Mouse (Mus musculus): ENCODE measurements around the gene Rnf180. TPM values are rescaled to one million over a fixed set of nuclear protein-coding genes. Genes with fewer than 3 reads are reported as not detected.

Gene Rnf180
- polyA plus RNA-seq, 1 experiment from 2014 or later: 3.9 TPM

DNA sequence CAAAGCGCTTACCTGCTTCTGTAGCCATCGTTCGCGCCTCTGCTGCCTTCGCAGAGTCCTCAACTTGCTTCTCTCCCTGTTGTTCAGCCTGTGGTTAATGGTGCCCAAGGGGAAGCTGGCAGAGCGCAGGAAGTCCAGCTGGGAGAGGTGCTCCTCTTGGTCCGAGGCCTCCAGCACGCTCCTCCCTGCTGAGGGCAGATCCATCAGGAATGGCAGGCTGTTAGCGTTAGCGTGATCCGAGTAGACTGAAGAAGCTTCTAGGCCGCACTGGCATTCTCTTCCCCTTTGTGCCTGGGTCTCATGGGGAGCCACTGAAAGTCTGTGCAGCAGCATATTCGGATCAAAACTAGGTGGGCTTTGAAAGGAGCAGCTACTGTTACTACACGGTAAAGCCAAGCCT is 45.0 kb downstream of the Rnf180 start:
- Histone ChIP-seq H3K27ac (no peak overlapping the region), H3K9ac (no peak overlapping the region), H3K9me3 (no peaks in the 10 kb centered on the region), H3K4me2 (no peak overlapping the region), H3K4me3 (no peak overlapping the region), H3K4me1 (no peaks in the 10 kb centered on the region), H3K27me3 (no peaks in the 10 kb centered on the region), H3K36me3 (no peaks in the 10 kb centered on the region)
- WGBS: 76% methylated on average over 14 of the region's 14 CpGs
- no peak for ATAC-seq (ENCODE audit: borderline replicate concordance, extremely low read depth, low FRiP score, low TSS enrichment)

DNA sequence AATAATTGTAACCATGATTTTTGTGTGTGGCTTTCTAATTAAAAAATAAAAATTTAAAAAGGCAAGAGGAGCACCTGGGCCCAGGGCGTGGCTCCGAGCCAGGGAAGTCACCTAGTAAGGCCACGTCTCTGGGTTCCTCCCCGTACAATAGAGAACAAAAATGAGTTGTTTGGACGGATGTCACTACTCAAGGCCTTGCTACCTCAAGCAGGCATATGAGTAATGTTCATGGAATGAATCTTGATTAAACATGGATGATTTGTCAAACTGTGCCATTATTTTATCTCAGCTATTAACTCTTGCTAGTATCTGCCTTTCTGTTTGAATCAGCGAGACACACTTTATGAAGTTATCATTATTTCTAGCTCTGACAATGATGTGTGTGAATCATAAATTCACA is 46.9 kb downstream of the Rnf180 start:
- ATAC-seq (ENCODE audit: borderline replicate concordance, extremely low read depth, low FRiP score, low TSS enrichment): no peak
- H3K9ac ChIP-seq: no peak overlapping the region
- H3K4me1 ChIP-seq: no peaks in the 10 kb centered on the region
- no peak overlapping the region for H3K4me2 ChIP-seq
- no peak overlapping the region for H3K27ac ChIP-seq
- no peaks in the 10 kb centered on the region for H3K36me3 ChIP-seq
- 81% methylated on average over 6 of the region's 6 CpGs for WGBS
- H3K27me3 ChIP-seq: no peaks in the 10 kb centered on the region
- H3K9me3 ChIP-seq: no peaks in the 10 kb centered on the region
- no peak overlapping the region for H3K4me3 ChIP-seq

DNA sequence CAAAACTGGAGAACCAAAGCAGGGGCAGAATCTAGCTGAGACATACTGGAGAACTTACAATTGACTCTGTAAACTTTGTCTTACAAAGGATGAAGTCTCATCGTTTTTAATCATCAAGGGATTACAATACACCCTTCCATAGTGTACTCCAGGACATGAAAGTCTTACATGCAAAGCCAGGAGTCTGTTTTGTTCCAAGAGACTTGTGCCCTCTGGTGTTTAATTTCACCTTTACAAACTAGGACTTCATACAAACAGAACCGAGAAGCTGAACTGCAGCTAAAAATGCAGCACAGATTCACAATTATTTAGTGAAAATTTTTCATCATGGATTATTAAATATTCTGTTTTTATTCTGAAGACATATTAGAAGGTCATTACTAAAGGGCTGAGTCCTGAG is 53.8 kb downstream of the Rnf180 start:
- Histone ChIP-seq H3K27me3 (no peaks in the 10 kb centered on the region), H3K36me3 (no peaks in the 10 kb centered on the region), H3K9ac (no peak overlapping the region), H3K4me1 (no peaks in the 10 kb centered on the region), H3K27ac (no peak overlapping the region), H3K4me2 (no peak overlapping the region), H3K4me3 (no peak overlapping the region), H3K9me3 (no peaks in the 10 kb centered on the region)
- ATAC-seq (ENCODE audit: borderline replicate concordance, extremely low read depth, low FRiP score, low TSS enrichment): no peak
- WGBS: 68% methylated on average over 2 of the region's 2 CpGs

DNA sequence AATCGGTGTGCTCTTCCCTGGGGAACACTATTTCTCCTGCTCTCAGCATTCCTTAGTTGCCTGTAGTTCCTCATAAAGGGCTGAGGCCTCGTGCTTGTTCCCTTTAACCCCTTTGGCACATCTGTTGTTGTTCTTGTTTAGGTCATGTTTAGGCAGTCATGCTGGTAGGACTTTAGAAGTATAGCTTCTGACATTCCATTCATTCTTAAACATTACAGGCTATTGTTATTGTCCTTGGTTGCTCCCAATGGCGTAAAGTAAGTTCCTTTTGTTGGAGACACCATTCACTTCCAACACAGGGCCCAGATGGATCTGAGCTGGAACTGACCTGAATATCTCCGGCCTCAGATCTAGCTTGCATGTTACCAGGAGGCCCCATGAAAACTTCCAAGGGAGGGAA is 67.5 kb downstream of the Rnf180 start:
- no peak for ATAC-seq (ENCODE audit: borderline replicate concordance, extremely low read depth, low FRiP score, low TSS enrichment)
- H3K4me3 ChIP-seq: no peak overlapping the region
- 72% methylated on average over 4 of the region's 4 CpGs for WGBS
- H3K4me2 ChIP-seq: no peak overlapping the region
- no peak overlapping the region for H3K9ac ChIP-seq
- no peaks in the 10 kb centered on the region for H3K36me3 ChIP-seq
- no peaks in the 10 kb centered on the region for H3K27me3 ChIP-seq
- no peaks in the 10 kb centered on the region for H3K9me3 ChIP-seq
- H3K27ac ChIP-seq: no peak overlapping the region
- no peaks in the 10 kb centered on the region for H3K4me1 ChIP-seq

DNA sequence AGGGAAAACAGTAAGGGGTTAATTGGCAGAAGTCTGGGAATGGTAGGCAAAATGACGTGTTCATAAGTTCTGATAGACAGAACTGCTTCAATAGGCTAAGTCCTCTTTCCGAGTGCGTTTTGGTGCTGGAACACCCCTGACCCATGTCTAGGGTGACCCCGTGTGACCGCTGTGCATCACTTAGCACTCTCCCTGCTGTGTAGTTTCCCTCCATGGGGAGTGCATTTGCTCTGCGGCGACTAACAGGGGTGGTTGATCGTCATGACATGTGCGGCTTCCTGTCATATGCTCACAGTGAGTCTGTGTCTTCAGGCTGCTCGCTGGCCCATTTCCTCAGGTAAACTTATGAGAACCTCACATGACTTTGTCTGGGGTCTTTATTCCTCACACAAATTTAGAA is 70.6 kb downstream of the Rnf180 start:
- no peak overlapping the region for H3K4me2 ChIP-seq
- 39% methylated on average over 10 of the region's 10 CpGs for whole genome bisulfite sequencing

DNA sequence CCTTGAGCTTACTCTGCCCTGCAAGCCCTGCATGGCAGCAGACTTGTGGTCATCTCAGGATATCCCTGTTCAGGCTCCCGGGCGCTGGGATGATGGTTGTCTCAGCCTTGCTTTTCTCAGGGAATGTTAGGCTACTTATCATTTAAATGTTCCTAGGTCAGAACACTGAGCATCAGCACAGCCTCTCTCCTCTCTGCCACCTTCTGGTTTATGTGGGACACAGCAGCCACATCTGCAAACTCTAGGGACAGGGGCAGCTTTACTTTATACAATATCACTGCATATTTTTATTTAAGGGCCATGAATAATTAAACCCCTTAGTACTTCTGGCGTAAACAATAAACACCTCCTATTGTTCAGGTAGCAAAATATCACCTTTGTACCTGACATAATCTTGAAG is 71.5 kb downstream of the Rnf180 start:
- Histone ChIP-seq H3K27me3 (no peaks in the 10 kb centered on the region), H3K4me1 (no peaks in the 10 kb centered on the region), H3K36me3 (no peaks in the 10 kb centered on the region), H3K4me3 (no peak overlapping the region), H3K9ac (no peak overlapping the region), H3K9me3 (no peaks in the 10 kb centered on the region), H3K4me2 (no peak overlapping the region), H3K27ac (no peak overlapping the region)
- WGBS: 55% methylated on average over 3 of the region's 3 CpGs
- ATAC-seq (ENCODE audit: borderline replicate concordance, extremely low read depth, low FRiP score, low TSS enrichment): no peak

More for the DNA sequence above, 70.6 kb downstream of the Rnf180 start:
- no peaks in the 10 kb centered on the region for H3K36me3 ChIP-seq
- no peaks in the 10 kb centered on the region for H3K4me1 ChIP-seq
- no peak overlapping the region for H3K27ac ChIP-seq
- ATAC-seq (ENCODE audit: borderline replicate concordance, extremely low read depth, low FRiP score, low TSS enrichment): no peak
- no peaks in the 10 kb centered on the region for H3K27me3 ChIP-seq
- no peaks in the 10 kb centered on the region for H3K9me3 ChIP-seq
- H3K9ac ChIP-seq: no peak overlapping the region
- H3K4me3 ChIP-seq: no peak overlapping the region

DNA sequence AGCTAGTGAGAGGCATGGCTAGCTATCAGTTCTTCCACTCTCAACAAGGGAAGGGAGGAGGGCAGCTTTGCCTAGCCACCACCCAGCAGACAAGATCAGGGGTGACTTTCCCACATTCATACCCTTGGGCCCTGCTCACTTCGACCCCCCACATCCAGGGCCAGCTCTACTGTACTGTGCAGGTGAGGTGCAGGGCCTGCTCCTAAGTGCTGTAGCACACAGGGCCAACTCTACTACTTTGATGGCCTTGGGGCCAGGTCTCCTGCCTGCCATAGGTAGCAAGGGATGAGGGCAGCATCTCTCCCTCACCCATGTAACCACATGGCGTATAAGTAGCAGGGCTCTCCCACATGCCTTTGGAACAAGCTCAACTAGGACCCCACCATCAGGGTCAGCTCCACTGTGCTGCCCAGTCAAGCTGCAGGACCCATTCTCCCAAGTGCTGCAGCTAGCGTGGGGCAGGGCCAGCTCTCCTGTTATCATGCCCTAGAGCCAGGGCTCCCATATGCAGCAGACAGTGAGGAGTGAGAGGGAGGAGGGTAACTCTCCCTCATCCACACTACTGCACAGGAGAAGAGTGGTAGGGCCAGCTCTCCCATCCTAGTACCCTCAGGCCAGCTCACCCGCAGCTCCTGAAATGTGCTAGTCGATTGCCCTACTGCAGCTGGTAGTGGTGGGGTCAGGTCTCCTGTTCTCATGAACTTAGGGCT is 72.4 kb downstream of the Rnf180 start:
- ATAC-seq (ENCODE audit: borderline replicate concordance, extremely low read depth, low FRiP score, low TSS enrichment): no peak
- H3K9ac ChIP-seq: no peak overlapping the region
- H3K27me3 ChIP-seq: no peaks in the 10 kb centered on the region

DNA sequence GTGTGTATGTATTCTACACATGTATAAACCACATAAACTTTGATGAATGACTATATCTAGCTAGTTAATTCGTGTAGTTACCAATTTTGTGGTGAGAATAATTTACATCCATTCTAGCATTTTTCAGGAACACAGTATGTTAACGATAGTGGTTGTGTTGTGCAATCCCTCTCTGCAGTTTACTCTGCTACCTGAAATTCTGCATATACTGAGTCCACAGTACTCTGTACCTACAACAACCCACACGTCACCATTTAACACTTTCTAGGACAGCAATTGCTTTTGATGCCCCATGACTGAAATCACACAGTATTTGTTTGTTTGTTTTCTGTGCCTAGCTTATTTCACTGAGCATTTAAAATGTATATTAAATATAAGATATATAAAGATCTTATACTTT is 83.9 kb downstream of the Rnf180 start:
- no peaks in the 10 kb centered on the region for H3K4me1 ChIP-seq
- H3K27ac ChIP-seq: no peak overlapping the region
- H3K4me3 ChIP-seq: no peak overlapping the region
- no peaks in the 10 kb centered on the region for H3K27me3 ChIP-seq
- 53% methylated on average over 3 of the region's 3 CpGs for WGBS
- no peaks in the 10 kb centered on the region for H3K9me3 ChIP-seq
- H3K4me2 ChIP-seq: no peak overlapping the region
- no peak overlapping the region for H3K9ac ChIP-seq
- no peaks in the 10 kb centered on the region for H3K36me3 ChIP-seq
- ATAC-seq (ENCODE audit: borderline replicate concordance, extremely low read depth, low FRiP score, low TSS enrichment): no peak

More for the DNA sequence above, 72.4 kb downstream of the Rnf180 start:
- H3K9me3 ChIP-seq: no peaks in the 10 kb centered on the region
- no peak overlapping the region for H3K27ac ChIP-seq
- H3K4me3 ChIP-seq: no peak overlapping the region
- no peak overlapping the region for H3K4me2 ChIP-seq
- WGBS: 72% methylated on average over 5 of the region's 5 CpGs
- no peaks in the 10 kb centered on the region for H3K4me1 ChIP-seq
- no peaks in the 10 kb centered on the region for H3K36me3 ChIP-seq

DNA sequence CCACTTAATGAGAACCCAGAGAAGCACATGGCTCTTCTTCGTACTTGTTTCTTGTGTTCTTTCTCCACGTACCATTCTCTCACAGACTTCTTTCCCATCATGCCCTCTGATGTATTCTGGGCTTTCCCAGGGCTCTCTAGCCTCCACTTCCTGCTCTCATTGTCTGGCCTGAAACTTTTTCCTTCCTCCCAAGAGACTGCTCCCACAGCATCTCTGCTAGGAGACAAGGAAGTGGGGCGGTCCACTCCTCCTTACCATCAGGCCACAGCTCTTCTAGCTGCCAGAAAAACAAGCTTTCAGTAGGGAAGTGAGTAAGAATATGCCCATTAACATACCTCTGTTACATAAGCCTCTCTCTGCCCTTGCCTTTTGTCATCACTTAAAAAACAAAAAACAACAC is 90.8 kb downstream of the Rnf180 start:
- Histone ChIP-seq H3K9ac (no peak overlapping the region), H3K27me3 (no peaks in the 10 kb centered on the region), H3K4me1 (no peaks in the 10 kb centered on the region), H3K27ac (no peak overlapping the region), H3K4me2 (no peak overlapping the region), H3K36me3 (no peaks in the 10 kb centered on the region), H3K4me3 (no peak overlapping the region), H3K9me3 (no peaks in the 10 kb centered on the region)
- 76% methylated on average over 3 of the region's 3 CpGs for WGBS
- no peak for ATAC-seq (ENCODE audit: borderline replicate concordance, extremely low read depth, low FRiP score, low TSS enrichment)

DNA sequence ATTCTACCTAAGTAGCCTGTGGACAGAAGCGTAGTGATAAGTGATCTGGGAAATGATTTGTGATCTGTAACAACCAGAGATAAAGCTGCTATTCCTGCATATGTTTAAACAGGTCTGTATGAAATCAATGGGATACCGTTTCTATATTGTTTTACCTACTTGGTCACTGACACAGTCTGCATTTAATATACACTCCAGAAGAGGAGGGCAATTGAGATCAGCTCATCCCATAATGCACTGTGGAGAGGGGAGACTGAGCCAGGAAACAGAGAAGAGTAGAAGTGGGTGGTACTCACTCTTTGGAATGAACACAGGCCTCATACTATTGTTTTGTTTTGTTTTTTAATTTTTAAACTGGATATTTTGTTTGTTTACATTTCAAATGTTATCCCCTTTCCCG is 96.0 kb downstream of the Rnf180 start:
- Histone ChIP-seq H3K9me3 (no peaks in the 10 kb centered on the region), H3K36me3 (no peaks in the 10 kb centered on the region), H3K4me1 (no peaks in the 10 kb centered on the region), H3K4me2 (no peak overlapping the region), H3K27ac (no peak overlapping the region), H3K4me3 (no peak overlapping the region), H3K9ac (no peak overlapping the region), H3K27me3 (no peaks in the 10 kb centered on the region)
- WGBS: 47% methylated on average over 3 of the region's 3 CpGs
- no peak for ATAC-seq (ENCODE audit: borderline replicate concordance, extremely low read depth, low FRiP score, low TSS enrichment)

DNA sequence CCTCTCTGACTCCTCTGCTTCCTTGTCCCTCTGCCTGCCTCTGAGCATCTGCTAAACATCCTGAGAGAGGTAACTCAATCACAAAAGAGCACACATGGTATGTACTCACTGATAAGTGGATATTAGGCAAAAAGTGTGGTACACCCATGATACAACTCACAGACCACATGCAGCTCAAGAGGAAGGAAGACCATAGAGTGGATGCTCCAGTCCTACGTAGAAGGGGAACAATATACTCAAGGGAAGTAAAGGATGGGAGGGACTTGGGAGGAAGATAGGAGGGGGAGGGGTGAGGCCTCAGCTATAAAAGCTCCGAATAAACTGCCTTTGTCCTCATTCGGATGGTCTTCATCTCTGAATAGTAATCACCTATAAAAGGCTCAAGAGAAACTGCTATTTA is 96.6 kb downstream of the Rnf180 start:
- Histone ChIP-seq H3K36me3 (no peaks in the 10 kb centered on the region), H3K4me2 (no peak overlapping the region), H3K4me3 (no peak overlapping the region), H3K9me3 (no peaks in the 10 kb centered on the region), H3K27ac (no peak overlapping the region), H3K9ac (no peak overlapping the region), H3K27me3 (no peaks in the 10 kb centered on the region), H3K4me1 (no peaks in the 10 kb centered on the region)
- WGBS: 25% methylated on average over 3 of the region's 3 CpGs
- ATAC-seq (ENCODE audit: borderline replicate concordance, extremely low read depth, low FRiP score, low TSS enrichment): no peak

DNA sequence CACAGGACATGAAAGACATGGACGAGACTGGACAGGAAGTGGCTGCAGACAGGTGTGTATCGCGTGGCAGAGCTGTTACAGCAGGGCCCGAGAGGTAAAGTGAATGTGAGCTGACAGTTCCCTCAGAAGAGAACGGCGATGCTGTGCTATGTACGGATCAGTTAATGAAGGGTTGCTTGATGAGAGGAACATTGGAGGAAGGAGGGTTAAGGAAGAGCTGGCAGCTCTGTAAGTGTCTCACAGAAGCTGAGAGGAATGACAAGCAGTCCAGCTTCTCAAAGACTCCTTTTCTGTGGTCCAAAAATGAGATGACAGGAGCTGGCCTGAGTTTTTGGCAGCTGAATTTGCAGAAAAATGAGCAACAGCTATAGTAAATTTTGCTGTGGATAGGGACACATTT is 101.0 kb downstream of the Rnf180 start:
- no peaks in the 10 kb centered on the region for H3K4me1 ChIP-seq
- no peak overlapping the region for H3K27ac ChIP-seq
- no peak for ATAC-seq (ENCODE audit: borderline replicate concordance, extremely low read depth, low FRiP score, low TSS enrichment)
- 49% methylated on average over 7 of the region's 7 CpGs for WGBS
- no peaks in the 10 kb centered on the region for H3K36me3 ChIP-seq
- no peak overlapping the region for H3K4me3 ChIP-seq
- no peaks in the 10 kb centered on the region for H3K27me3 ChIP-seq
- no peak overlapping the region for H3K4me2 ChIP-seq
- H3K9ac ChIP-seq: no peak overlapping the region
- no peaks in the 10 kb centered on the region for H3K9me3 ChIP-seq

DNA sequence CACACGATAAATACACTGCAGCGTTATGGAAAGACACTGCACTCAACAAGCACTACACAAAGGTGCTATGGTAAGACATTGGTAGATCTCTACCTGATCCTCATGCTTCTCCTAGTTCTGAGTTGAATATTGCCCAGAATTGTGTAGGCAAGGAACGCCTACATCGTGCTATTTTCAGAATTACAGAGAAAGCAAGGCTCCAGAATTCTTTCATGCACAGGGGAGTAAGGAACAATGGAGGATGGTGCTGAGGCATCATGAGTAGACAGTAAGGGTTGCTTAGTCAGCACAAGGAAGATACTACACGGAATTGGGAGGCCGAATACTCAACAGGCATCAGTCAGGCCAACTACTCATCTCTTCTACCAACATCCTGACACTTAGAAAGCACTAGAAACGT is 105.9 kb downstream of the Rnf180 start:
- no peak overlapping the region for H3K9ac ChIP-seq
- H3K4me3 ChIP-seq: no peak overlapping the region
- 85% methylated on average over 7 of the region's 7 CpGs for whole genome bisulfite sequencing
- ATAC-seq (ENCODE audit: borderline replicate concordance, extremely low read depth, low FRiP score, low TSS enrichment): no peak
- H3K9me3 ChIP-seq: no peaks in the 10 kb centered on the region
- no peaks in the 10 kb centered on the region for H3K4me1 ChIP-seq
- H3K36me3 ChIP-seq: no peaks in the 10 kb centered on the region
- H3K4me2 ChIP-seq: no peak overlapping the region
- no peak overlapping the region for H3K27ac ChIP-seq
- no peaks in the 10 kb centered on the region for H3K27me3 ChIP-seq

Measured in lung, embryonic 15.5 days (tissue).